Mouse (Mus musculus): ENCODE measurements at regions not wholly inside any gene's neighbourhood (a gene's known extent, or its start where the extent isn't known, plus 50 kb on each side); places are given as distances from the start of the nearest gene placed in this dataset.

GRCm38 (mm10) chr15:17245096-17245495 is 516.5 kb downstream of the Cdh9 start:
- no peak for DNase-seq (ENCODE audit: low spot score in 2 of 2)

DNA sequence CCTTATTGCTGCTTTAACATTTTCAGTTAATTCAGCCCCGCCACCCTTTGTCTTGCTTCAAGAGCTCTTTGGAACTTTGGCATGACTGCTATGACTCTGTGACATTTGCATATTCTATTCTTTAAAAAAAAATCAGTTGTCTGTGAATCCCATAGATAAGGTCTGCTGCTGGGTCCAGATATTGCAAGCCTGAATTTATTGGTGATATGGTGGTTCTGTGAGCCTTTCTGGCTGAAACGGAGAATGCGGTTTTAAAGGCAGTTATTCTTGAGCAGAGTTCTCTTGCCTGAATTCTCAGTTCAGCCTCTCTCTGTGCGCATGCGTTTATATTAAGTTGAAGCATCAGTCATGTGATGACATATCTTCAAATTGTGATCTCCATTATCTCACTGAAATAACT is 560.7 kb downstream of the Cdh9 start:
- DNase-seq (ENCODE audit: low spot score in 2 of 2) = no peak

Data from adrenal gland, postnatal 4 days (tissue).